Comparison of ENCODE assay signal across 18 mouse cellular contexts in genomic region chr5:100279474-100279873, GRCm38 (mm10).
A peak's percentile ranks its signal among the peaks of the same experiment; 100 is the strongest.
DNase-seq lines count a peak whose midpoint lies in the region; ATAC-seq and TF ChIP-seq lines count a peak whose summit lies in the region.
"Had no signal": no experiment of that assay in that cellular context is flagged by ENCODE, and none has a peak within 500 bp of the region (broad histone marks: within the 10 kb centered on the region; RNA-seq: fewer than 3 reads in every experiment).

No protein-coding gene starts in this region.

- H3K4me1 ChIP-seq in cerebellum, adult 2 months (ENCODE audit: control insufficient read depth, insufficient read depth, low read length): no peaks in the 10 kb centered on the region
- H3K4me1 ChIP-seq: embryonic facial prominence, embryonic 15.5 days; forebrain, embryonic 15.5 days; heart, embryonic 13.5 days had no signal

- peak overlapping the region; percentile 33; the same call in 1 of the 2 replicates for H3K27ac ChIP-seq in cerebellum, adult 2 months (ENCODE audit: insufficient read depth, low read length)
- H3K27ac ChIP-seq: embryonic facial prominence, embryonic 15.5 days; forebrain, embryonic 15.5 days; heart, embryonic 13.5 days; hindbrain, embryonic 15.5 days had no signal

- no peaks in the 10 kb centered on the region for H3K27me3 ChIP-seq in cerebellum, adult 2 months (ENCODE audit: control insufficient read depth, insufficient read depth, low read length)
- H3K27me3 ChIP-seq: embryonic facial prominence, embryonic 15.5 days; forebrain, embryonic 15.5 days; hindbrain, embryonic 15.5 days had no signal

- DNase-seq in frontal cortex, postnatal 10 days (ENCODE audit: low spot score in 2 of 2): no peak
- DNase-seq in brain, adult 2 months (ENCODE audit: low read depth, low spot score): peak; percentile 82
- DNase-seq in cerebellum, adult 2 months: peak; percentile 49 to 73
- DNase-seq in cerebellum, postnatal 25 days: peak; percentile 40 to 57
- no peak for DNase-seq in gastrocnemius, postnatal 10 days
- DNase-seq: adrenal gland, adult 8-10 months; adrenal gland, postnatal 36 days; embryo, embryonic 11 days; gastrocnemius, postnatal 25 days; heart, adult 11 months; heart, postnatal 36 days had no signal

- WGBS in cerebellum, adult 2 months: 66% methylated on average over 8 of the region's 8 CpGs

- peak; percentile 55; the same call in 1 of the 2 replicates for ATAC-seq in frontal cortex, adult (ENCODE audit: low TSS enrichment)
- no peak for ATAC-seq in granulocyte monocyte progenitor cell, adult 5-6 weeks (replicated peaks; ENCODE audit: poor library complexity, severe bottlenecking)
- ATAC-seq: forebrain, embryonic 15.5 days had no signal

- H3K4me3 ChIP-seq in cerebellum, adult 2 months (replicated peaks; ENCODE audit: insufficient read depth, low read depth, low read length): no peak overlapping the region
- H3K4me3 ChIP-seq: embryonic facial prominence, embryonic 15.5 days; erythroblast, embryonic 14.5 days; forebrain, embryonic 15.5 days; heart, embryonic 13.5 days; hindbrain, embryonic 15.5 days had no signal

- TF ChIP-seq CTCF in cerebellum, adult 2 months (IDR thresholded peaks at IDR 0.05; ENCODE audit: borderline replicate concordance, insufficient read depth, low read depth, low read length): no peak

- TF ChIP-seq POLR2A in cerebellum, adult 2 months (IDR thresholded peaks at IDR 0.05; ENCODE audit: borderline replicate concordance, insufficient read depth, low read length): no peak

Comparison
In these comparisons a context has a peak if more than half of its experiments do, and no peak if none do; other contexts are left out.
1. DNase-seq: peak in brain, adult 2 months (single experiment), cerebellum, adult 2 months (2 of 2) and cerebellum, postnatal 25 days (2 of 2); none in frontal cortex, postnatal 10 days (0 of 2) and gastrocnemius, postnatal 10 days (single experiment).